In the genomic region with DNA sequence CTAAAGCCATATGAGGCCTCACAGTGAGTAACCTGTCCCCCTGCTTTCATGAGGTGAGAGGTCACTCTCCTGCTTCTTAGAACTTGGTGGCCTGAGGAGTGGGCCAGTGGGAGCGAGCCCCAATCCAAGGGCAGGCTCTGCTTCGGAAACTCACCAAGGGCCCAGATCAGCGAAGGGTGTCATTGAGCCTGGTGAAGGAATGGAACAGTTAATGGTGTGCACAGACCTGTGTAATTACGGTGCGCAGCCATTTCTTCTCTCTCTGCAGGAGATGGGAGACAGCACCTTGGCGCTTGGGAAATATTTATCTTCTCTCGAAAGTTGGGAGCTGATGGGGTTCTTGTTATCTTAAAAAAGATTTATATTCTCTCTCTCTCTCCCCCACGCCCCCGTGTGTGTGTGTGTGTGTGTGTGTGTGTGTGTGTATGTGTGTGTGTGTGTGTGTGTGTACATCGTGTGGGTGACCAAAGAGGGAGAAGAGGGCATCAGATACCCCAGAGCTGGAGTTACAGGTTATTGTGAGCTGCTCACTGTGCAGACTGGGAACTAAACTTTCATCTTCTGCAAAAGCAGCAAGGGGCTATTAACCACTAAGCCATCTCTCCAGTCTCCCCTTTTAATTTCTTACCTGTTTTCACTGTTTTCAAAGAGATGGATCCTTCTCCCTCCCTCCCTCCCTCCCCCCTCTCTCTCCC, we compare ENCODE assay signal across 12 mouse cellular contexts. TPM values are rescaled to one million over a fixed set of nuclear protein-coding genes. Genes with fewer than 3 reads are reported as not detected.
"Had no signal": no experiment of that assay in that cellular context is flagged by ENCODE, and none has a peak within 500 bp of the region (broad histone marks: within the 10 kb centered on the region; RNA-seq: fewer than 3 reads in every experiment).

No protein-coding gene starts in this region.

- ATAC-seq: midbrain, embryonic 13.5 days had no signal

- H3K4me2 ChIP-seq: limb, embryonic 13.5 days; midbrain, embryonic 13.5 days; neural tube, embryonic 15.5 days had no signal

- H3K9me3 ChIP-seq: limb, embryonic 13.5 days; midbrain, embryonic 13.5 days; neural tube, embryonic 15.5 days had no signal

- H3K4me1 ChIP-seq: limb, embryonic 13.5 days had no signal

- DNase-seq: layer of hippocampus, adult 9-11 months; layer of hippocampus, postnatal 36 days; left cerebral cortex, postnatal 4 days; lung, adult 18-20 months; thymus, postnatal 4 days had no signal

- H3K4me3 ChIP-seq: limb, embryonic 13.5 days; midbrain, embryonic 13.5 days; myocyte; neural tube, embryonic 15.5 days had no signal

- H3K27me3 ChIP-seq: neural tube, embryonic 15.5 days had no signal

- H3K27ac ChIP-seq: limb, embryonic 13.5 days; liver, embryonic 14.5 days; midbrain, embryonic 13.5 days; neural tube, embryonic 15.5 days; stomach, postnatal 0 days had no signal

- H3K36me3 ChIP-seq: limb, embryonic 13.5 days; midbrain, embryonic 13.5 days; neural tube, embryonic 15.5 days had no signal

- H3K9ac ChIP-seq: limb, embryonic 13.5 days; liver, embryonic 14.5 days; midbrain, embryonic 13.5 days; neural tube, embryonic 15.5 days had no signal

RNA-seq across cellular contexts. Expression of a gene that starts 27.3 kb away (rescaled TPM):
- polyA plus RNA-seq: liver, adult 2 months; myocyte had no signal

RNA-seq across cellular contexts. Expression of a gene that starts 39.7 kb away (rescaled TPM):
- polyA plus RNA-seq: myocyte had no signal
